Mouse (Mus musculus) frontal cortex, postnatal 25 days (tissue): ENCODE measurements around the gene Actl10.
A peak's percentile ranks its signal among the peaks of the same experiment; 100 is the strongest.

ENCODE experiments used
- DNase-seq, 2 experiments: peaks; one replicate each; pipeline ENCODE4 v3.0.0; 2022; ENCODE audit warnings: low spot score in 2 of 2

Actl10 gene

DNA sequence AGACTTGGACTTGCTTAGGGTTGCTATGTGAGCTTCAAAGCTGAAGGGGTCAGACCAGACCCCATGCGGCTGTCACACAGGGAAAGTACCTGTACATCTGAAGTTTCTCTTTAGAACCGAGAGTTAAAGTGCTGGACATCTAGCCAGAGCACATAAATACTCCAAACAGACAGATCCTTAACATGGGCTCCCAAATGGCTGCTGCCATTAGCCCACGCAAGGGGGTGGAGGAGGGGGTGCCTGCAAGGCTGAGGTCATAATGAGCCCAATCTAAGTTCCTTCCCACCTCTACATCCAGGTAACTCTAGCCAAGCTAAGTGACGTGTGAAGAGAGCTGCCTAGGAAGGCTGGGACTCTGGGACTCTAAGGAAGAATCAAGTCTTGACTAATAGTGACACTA lies at the start of gene Actl10:
Actl10 (plus strand) TSS at position 301 of the 400 bp plus-strand sequence.
- no peak for DNase-seq

DNA sequence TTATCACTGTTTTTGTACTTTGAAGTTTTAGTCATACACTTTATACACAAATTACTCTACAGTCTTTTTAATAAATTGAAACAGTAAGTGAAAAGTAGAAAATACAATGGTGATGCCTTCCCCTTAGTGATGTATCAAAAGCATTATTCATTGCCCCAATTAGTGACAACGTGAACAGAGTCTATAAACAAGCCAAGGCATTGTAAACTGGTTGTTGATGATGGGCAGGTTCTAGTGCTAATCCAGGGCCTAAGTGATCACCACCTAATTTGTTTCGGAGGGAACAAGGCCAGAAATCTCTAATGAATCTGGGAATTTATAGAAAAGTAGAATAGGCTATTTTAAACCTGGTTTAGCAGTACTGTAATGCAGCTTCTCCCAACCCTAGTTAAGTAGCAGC lies 44.5 kb upstream of the Actl10 start:
- DNase-seq = no peak

DNA sequence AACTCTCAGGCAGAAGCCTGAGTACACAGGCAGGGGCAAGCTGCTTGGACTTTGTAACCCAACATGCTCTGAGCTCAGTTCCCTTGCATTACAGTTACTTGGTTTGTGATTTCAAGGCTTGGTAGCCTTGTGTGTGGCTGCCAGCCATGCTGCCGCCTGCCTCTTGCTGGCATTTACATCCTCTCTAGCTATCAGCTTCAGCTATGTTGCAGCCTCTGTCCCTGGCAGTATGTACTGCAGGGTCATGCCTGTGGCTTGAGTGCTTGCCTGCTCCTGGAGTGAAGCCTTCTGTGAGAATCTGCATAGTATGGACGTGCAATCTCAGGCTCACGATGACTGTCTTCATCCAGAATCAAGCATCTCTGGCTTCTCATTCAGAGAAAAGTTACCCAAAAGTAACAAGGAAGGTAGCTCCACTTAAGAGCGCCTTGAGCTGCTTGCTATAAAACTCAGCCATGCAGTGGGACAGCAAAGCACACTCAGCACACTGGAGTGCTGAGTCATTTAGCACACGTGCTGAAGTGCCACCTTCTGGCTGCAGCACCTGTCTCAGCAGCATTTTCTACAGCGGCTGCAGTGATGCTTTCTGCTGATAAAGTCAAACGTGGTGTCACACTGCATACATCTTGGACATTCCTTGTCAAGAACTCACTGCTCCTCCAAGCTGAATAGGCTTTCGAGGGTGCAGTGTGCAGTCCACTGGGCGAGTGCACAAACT lies 43.9 kb upstream of the Actl10 start:
- peak in 1 of 2 experiments; percentile 11 for DNase-seq

DNA sequence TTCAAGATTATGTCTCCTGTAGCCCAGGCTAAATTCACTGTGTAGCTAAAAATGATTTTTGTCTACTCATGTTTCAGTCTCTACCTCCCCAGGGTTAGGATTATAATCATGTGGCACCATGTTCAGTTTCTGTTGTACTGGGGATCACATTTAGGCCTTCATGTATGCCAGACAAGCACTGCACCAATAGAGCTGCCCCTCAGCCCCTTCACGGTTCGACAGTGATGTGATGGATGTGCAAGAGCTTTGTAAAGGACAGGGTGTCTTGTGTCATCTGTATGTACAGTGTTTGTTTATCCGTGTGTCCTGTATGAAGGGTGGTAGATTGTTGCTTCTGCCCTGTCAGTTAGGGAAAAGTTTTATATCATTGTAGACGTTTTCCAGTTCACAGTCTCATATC lies 43.1 kb upstream of the Actl10 start:
- no peak for DNase-seq

DNA sequence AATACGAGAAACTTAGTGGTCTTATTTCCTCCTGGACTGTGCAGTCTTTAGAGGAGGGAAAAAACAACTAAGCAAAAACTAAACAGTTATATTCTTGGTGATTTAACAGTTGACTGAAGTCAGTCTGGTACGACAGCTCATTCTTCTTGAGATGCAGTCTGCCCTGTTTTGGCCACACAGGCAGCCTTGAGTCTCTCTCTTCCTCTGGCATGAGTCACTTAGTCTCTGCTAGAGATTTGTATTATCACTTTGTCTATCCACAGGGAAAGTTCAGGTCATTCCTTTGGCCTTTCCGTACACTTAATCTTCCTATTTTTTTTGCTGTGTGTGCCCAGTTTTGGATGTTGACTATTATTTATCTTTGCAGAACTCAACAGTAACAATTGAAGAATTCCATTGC lies 41.4 kb upstream of the Actl10 start:
- DNase-seq = no peak

DNA sequence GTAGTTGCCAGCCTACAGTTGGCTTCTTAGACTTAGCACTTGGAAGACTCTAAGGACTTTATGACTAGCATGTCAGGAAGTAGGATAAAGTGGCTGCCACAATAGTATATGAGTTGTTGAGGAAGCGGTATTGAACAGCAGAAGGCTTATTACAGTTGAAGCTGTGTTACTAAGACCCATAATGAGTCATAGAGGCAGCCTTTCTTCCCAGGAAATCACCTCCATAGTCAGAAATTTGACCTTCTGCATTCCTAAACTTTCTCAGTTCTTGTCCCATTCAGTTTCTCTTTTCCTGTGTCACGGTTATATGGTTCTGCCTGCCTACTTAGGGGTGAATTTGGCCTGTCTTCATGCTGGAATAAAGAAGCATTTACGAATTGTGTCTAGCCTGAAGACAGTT lies 34.6 kb upstream of the Actl10 start:
- DNase-seq = no peak

DNA sequence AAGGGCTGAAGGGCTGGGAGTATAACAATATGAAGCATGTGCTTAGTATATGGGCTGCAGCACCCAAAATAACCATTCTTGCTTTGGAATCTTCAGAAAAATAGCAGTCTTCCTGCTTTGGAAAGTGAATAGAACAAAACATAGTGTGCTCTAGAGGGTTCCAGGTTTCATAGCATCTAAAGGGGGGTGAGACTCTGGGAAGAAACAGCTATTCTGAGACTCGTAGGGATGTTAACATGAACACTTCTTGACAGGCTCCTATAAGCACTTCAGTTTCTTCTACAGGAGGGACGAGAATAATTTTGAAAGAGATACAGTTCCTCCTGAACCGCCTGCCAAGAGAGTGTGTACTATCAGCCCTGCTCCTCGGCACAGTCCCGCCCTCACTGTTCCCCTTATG lies 34.2 kb upstream of the Actl10 start:
- no peak for DNase-seq

DNA sequence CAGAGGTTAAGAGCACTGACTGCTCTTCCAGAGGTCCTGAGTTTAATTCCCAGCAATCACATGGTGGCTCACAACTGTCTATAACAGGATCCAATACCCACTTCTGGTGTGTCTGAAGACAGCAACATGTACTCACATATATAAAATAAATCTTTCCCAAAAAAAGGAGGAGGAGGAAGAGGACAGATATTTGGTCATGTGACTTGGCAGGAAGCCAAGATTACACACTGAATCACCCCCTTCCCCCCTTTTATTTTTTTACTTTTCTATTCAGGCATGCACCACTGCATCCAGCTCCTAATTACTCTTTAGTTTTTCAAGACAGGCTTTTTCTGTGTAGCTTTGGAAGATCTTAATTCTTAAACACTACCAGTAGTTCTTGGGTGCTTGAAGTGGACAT lies 30.1 kb upstream of the Actl10 start:
- no peak for DNase-seq

DNA sequence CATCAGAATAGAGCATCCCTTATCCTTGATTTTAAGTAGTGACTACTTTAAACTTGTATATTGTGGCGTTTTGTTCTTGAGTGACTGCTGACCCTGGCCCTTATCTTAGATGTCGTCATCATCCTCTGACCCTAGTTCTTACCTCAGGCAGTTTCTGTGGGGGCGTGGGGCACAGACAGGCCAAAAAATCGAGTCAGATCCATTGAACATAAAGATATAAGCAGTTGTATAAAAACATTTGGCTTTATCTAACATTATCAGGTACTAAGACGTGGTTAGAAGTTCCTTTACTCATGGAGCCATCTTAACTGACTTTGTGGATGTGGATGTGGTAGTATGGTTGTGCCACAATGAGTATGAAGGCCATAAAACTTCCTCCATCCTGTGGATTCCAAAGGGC lies 29.2 kb upstream of the Actl10 start:
- DNase-seq = no peak

DNA sequence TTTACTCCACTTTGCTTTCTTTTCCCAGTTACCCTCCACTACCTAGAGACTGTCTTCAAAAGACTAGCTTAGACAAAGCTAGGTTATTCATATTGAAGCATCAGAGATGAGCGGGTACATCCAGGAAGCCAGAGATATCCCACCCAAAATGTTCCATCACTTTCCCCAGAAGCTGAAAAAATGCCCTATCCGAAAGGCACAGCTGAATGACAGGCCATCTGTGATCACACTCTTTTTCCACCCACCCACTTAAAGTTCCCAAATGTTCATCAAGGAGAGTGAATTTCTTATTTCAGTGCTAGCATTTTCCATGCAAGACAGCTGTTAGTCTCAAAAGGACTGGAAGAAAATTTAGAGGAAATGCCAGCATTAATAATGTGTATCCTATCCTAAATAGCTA lies 26.3 kb upstream of the Actl10 start:
- DNase-seq = no peak

DNA sequence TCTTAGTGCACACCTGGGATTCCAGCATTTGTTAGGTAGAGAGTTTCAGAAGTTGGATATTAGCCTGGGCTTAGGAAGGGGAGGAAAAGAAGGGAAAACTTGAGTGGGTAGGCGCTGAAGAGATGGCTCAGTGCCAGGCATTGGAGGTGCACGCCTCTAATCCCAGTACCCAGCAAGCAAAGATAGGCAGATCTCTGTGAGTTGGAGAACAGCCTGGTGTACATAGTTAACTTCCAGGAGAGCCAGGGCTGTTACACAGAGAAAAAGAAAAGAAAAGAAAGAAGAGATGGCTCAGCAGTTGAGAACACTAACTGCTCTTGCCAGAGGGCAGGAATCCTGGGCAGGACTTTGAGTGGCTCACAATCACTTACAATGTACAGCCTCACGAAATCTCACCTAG lies 25.0 kb upstream of the Actl10 start:
- no peak for DNase-seq

DNA sequence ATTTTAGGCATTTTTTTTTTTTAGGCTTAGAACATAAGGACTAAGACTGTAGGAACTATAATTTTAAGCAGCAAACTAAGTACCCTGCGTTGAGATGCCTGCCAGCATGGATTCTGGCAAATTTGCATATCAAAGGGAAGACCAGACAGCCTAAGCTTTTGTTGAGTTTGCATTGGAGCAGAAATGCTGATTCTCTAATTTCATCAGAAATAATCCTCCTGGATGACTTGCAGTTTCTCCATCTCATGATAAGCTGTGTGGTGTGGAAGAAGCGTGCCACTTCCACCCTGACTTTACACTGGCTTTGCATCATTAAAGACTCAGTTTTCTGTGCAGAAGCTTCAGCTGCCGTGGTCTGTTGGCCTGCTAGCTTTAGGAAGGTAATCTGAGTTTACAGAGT lies 18.7 kb upstream of the Actl10 start:
- DNase-seq = no peak

DNA sequence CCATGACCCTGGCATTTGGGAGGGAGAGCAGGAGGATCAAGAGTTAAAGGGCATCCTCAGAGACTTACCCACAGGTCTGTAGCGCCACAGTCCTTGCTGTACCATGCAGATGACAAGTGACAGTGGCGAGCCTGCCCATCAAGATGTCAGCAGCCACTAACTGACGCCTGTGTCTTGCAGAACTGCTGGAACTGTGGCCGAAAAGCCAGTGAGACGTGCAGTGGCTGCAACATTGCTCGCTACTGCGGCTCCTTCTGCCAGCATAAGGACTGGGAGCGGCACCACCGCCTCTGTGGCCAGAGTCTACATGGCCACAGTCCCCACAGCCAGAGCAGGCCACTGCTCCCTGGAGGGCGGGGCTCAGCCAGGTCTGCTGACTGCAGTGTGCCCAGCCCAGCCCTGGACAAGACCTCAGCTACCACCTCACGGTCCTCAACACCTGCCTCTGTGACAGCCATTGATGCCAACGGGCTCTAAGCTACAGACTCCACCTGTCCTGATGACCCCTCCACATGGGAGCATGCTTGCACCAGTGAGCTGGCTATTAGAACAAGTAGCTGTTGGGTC lies 16.8 kb upstream of the Actl10 start:
- DNase-seq = no peak

DNA sequence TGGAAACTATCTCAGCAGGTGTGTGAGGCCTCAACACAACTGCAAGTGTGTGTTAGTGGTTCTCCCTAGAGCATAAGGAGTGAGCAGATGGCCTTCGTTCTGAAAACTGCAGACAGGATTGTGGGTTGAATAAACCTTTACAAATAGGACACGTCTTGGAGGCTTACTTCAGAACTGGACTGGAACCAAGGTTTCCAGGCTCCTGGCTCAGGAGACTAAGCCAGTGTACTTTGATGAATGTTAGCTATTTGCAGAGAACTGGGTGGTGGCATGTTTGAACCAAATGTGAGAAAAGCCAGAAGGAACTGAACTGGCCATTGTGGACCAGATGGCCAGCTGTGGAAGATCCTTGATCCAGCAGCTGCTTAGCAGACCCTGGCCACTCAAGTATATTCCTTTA lies 13.3 kb upstream of the Actl10 start:
- DNase-seq = no peak

DNA sequence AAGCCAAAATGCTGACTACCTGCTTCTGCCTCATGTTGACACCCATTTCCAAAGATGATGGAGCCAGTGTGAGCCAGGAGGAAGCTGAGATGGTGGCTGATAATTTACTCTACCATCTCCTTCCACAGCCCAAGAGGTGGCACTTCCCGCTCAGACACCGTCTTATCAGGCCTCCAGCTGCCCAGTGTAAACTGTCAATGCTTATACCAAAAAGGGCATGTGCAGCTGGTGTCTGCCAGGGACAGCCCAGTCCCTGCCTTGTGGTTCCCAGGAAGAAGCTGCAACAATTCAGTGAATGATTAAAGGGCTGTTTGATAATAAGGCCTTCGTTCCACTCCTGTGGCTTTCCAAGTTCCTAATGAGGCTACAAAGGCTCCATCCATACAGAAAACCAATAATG lies 12.9 kb upstream of the Actl10 start:
- DNase-seq = no peak

DNA sequence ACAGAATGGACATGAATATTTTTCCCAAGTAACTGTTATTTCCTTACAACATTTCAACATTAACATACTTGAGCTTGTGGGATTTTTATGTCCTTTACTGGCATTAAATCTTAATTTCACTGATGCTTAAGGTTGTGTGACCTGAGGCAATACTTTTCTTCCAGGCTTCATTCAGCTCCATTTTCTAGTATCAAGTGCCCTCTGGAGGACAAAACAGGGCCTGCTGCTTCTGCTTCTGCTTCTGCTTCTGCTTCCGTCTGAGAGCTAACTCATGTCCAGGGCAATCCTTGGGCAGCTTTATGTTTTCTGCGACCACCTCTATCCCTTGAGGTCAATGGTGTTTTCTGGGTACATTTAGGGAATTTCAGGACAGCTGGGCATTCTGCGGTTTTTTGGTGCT lies 11.9 kb upstream of the Actl10 start:
- no peak for DNase-seq

DNA sequence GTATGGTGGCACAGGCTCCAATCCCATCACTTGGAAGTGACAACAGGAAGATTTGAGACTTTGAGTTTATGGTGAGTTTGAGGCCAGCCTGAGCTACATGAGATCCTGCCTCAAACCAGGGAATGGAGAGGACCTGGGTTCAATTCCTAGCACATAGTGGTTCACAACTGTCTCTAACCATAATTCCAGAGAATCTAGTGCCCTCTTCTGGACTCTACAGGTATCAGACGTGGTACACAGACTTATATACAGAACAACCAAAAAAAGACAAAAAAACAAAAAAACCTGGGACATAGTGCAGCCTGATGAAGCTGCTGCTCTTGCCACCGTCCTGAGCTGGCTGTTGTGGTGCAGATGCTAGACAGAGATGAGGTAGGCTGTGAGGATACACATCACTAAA lies 9.9 kb upstream of the Actl10 start:
- no peak for DNase-seq

DNA sequence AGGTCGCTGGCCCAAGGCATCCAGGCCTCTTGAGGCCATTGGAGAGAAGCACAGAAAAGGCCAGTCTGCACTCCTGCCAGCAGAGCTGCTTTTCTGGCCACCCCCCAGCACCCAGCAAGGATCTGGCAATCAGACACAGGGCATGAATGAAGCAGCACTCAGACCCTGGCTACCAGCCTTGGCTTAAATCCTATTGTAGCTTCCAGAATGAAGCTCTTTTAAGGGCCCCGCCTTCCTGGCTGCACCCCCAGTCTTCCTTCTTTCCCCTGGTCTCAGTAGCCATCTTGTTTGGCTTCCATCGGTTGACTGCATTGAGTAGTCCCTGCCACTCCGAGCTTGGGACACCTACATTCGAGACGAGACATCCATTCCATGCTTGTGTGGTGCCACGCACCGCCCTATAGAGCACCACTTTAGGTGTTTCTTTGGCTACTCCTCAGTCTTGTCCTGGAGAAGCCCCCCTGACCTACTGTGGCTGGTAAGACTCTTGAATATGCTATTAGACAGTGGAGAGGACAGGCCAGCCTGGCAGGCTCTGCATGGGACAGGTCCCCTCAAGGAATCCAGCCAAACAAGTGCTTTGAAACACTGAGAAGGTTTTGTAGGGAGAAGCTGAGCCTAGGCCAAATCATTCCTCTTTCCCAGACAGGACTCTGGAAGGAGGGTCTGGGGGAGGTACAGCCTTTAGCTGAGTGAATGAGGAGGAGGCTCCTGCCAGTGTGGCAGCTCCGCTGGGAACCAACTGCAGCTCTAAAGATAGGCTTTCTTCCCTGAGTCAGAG lies 7.8 kb upstream of the Actl10 start:
- no peak for DNase-seq

DNA sequence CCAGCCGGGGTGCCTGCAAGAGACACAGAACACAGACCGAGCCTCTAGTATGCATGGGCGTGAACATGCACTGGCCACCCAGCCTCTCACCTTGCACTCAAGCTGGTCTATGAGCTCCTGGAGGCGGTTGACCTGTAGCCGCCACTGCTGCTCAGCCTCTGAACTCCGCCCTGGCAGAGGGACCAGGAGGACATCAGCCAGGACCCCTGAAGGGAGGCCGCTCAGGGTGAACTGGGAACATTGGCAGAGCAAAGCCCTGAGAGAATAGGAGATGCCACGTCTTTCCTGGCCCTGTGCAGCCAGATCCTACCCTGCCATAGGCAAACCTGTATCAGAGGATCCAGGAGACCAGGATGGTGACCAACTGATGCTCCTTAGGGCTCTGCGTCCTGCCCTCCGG lies 4.9 kb upstream of the Actl10 start, which contains the start of gene 1700003F12Rik:
1700003F12Rik (plus strand) TSS at position 375 of the 400 bp plus-strand sequence.
- no peak for DNase-seq

DNA sequence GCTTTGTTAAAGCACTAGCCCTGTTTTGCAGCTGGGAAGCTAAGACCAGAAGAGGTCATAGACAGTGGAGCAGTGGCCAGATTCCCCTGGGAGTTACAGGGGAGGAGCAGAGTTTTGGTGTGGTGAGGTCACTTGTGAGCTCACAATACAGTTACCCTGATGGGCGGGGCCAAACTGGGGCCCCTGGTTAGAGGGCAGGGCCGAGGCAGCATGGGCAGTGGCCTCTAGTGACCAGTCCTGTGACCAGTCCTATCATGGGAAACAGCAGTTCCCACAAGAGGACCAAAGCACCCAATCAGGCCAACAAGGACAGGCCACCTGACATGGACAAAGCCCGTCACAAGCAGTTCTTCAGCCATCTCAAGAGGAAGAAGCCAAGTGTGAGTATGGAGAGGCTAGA lies 2.9 kb upstream of the Actl10 start:
- no peak for DNase-seq

DNA sequence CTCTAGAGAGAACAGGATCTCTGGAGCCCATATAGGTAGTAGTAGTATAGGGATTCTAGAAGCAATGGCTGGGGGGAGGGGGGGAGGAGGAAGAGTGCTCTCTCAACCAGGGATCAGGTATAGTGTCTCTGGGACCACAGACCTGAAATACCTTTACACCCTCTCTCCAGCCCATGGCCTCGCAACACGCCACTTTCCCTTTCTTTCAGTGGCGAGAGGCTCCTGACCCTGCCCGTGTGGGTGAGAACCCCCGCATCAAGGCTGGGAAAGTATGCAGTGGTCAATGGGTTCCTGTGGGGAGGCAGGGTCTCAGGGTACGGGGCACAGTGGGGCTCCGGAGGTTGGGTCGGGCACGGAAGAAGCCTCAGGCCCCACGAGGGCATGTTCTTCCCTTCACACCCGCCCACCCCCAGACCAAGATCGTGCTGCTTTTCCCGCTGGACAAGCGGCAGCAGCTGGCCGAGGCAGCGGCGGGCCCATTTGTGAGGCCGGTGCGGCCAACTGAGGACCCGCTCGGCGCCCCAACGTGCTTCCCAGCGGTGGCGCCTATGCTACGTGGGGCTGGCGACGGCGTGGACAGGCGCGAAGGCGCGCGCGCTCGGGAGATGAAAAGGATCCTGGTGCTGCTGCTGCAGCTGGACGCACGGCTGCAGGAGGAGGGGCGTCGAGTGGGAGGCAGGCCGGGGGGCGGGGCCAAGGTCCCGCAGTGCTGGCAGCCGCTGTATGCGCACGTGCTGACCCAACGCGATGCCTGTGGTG lies 2.3 kb upstream of the Actl10 start:
- DNase-seq = no peak

DNA sequence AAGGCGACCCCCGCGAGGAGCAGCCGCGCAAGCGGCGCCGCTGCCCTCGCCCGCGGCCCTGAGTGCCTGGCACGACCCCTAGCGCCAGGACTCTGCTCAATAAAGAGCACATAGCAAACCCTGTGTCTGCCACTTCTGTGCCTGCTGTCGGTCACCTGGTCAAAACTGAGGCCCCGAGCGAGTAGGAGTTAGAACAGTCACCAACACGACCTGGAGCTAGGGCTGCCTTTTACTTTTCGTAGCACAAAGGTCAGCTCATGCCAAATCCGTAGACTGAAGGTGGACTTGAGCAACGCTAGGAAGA lies 1.7 kb upstream of the Actl10 start:
- DNase-seq = no peak

DNA sequence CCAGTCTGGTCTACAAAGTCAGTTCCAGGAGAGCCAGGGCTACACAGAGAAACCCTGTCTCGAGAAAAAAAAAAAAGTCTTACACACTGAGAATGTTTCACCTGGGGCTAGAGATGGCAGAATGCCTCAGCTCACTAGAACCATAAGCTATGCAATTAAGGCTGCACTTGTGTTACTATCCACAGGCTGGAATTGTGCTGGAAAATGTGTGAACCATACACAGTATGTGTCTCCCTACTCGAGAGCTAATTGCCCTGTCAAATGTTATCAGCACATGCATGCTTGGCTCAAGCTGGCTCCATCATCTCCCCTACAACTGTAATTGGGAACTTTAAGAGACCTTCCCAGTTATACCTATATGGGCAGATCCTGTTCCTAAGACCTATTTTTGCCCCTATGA lies 639 bp upstream of the Actl10 start:
- DNase-seq = no peak
